Mouse (Mus musculus) E14TG2a.4 (cell line): ENCODE measurements around the gene Elfn1.

Experiments used
- CTCF ChIP-seq: conservative IDR thresholded peaks from 2 replicates; pipeline ENCODE4 v1.5.1; 2014; ENCODE audit warnings: low read length
- NANOG ChIP-seq: IDR thresholded peaks from 2 replicates; pipeline ENCODE4 v1.6.1; 2014; ENCODE audit warnings: borderline replicate concordance, low read length, mixed read lengths
- POU5F1 ChIP-seq: IDR thresholded peaks from 2 replicates; pipeline ENCODE4 v1.6.1; 2014; ENCODE audit warnings: low read length, borderline replicate concordance

DNA sequence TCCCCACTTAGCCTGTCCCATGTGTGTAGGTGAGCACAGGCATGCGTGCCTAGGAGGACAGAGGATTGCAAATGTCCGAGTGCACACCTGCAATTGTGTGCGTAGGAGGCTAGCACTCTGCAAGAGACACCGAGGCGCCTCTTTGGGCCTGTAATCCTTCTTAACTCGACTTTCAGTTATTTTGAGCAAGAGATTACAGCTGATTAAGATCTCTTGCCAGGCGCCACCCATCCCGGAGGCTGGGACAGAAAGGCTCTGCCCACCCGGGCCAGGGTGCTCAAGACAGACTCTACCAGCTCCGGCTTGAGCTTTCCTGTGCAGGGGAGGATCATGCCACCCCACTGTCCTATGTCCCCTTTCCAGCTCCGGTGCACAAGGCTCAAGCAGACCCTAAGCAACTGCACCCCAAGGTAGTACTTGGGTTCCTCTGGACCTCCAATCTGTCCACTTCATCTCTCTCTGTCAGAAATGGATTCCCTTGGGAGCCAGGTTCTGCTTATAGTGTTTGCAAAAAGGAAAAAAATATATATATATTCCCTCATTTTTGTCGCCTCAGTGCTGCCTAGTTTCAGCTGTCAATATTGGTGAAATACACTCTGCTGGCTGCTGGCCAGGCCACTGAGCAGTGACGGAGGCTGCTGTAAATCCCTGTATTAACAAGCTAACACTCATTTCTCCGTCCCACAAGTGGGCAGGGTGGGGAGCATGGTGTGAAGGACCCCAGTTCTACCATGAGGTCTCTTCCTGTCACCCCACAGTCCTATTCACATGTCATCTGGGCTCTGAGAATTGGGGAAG, 61.6 kb downstream of the Elfn1 start:
- no peak for TF ChIP-seq CTCF
- TF ChIP-seq NANOG = no peak
- TF ChIP-seq POU5F1 = no peak
